Mouse (Mus musculus): ENCODE measurements around the gene Trp53tg5. TPM values are rescaled to one million over a fixed set of nuclear protein-coding genes. Genes with fewer than 3 reads are reported as not detected.

The Trp53tg5 gene
- polyA plus RNA-seq, 1 experiment from 2014 or later = not detected

- Histone ChIP-seq H3K27ac (ENCODE audit: low read length) (no peak overlapping the region), H3K9me3 (replicated peaks; ENCODE audit: control insufficient read depth, low read length, poor library complexity, severe bottlenecking) (no peaks in the 10 kb centered on the region), H3K36me3 (ENCODE audit: control insufficient read depth, insufficient read depth, low read length) (no peaks in the 10 kb centered on the region), H3K9ac (ENCODE audit: low read depth, low read length) (no peak overlapping the region), H3K4me1 (ENCODE audit: control insufficient read depth, insufficient read depth, low read length) (no peaks in the 10 kb centered on the region), H3K4me2 (ENCODE audit: low read length) (no peak overlapping the region), H3K4me3 (ENCODE audit: low read depth, low read length) (no peak overlapping the region), H3K27me3 (ENCODE audit: control insufficient read depth, insufficient read depth, low read depth, low read length) (no peaks in the 10 kb centered on the region)
- no peak for ATAC-seq
- WGBS = 79% methylated on average over 3 of the region's 3 CpGs
These were observed 41.4 kb upstream of the Trp53tg5 start for GRCm38 (mm10) chr2:164514916-164515315.

- no peaks in the 10 kb centered on the region for H3K27me3 ChIP-seq (ENCODE audit: control insufficient read depth, insufficient read depth, low read depth, low read length)
- no peak overlapping the region for H3K9ac ChIP-seq (ENCODE audit: low read depth, low read length)
- no peak overlapping the region for H3K4me2 ChIP-seq (ENCODE audit: low read length)
- no peaks in the 10 kb centered on the region for H3K36me3 ChIP-seq (ENCODE audit: control insufficient read depth, insufficient read depth, low read length)
- WGBS = 76% methylated on average over 8 of the region's 8 CpGs
- no peak overlapping the region for H3K27ac ChIP-seq (ENCODE audit: low read length)
- no peak for ATAC-seq
- no peaks in the 10 kb centered on the region for H3K9me3 ChIP-seq (replicated peaks; ENCODE audit: control insufficient read depth, low read length, poor library complexity, severe bottlenecking)
- no peaks in the 10 kb centered on the region for H3K4me1 ChIP-seq (ENCODE audit: control insufficient read depth, insufficient read depth, low read length)
- H3K4me3 ChIP-seq (ENCODE audit: low read depth, low read length) = no peak overlapping the region
These were observed 39.9 kb upstream of the Trp53tg5 start for GRCm38 (mm10) chr2:164513389-164513788.

- no peak overlapping the region for H3K27ac ChIP-seq (ENCODE audit: low read length)
- no peaks in the 10 kb centered on the region for H3K27me3 ChIP-seq (ENCODE audit: control insufficient read depth, insufficient read depth, low read depth, low read length)
- no peaks in the 10 kb centered on the region for H3K4me1 ChIP-seq (ENCODE audit: control insufficient read depth, insufficient read depth, low read length)
- no peak for ATAC-seq
- no peak overlapping the region for H3K4me2 ChIP-seq (ENCODE audit: low read length)
- 65% methylated on average over 11 of the region's 14 CpGs for WGBS
- no peaks in the 10 kb centered on the region for H3K36me3 ChIP-seq (ENCODE audit: control insufficient read depth, insufficient read depth, low read length)
- no peak overlapping the region for H3K4me3 ChIP-seq (ENCODE audit: low read depth, low read length)
- H3K9me3 ChIP-seq (replicated peaks; ENCODE audit: control insufficient read depth, low read length, poor library complexity, severe bottlenecking) = no peaks in the 10 kb centered on the region
- no peak overlapping the region for H3K9ac ChIP-seq (ENCODE audit: low read depth, low read length)
These were observed 38.8 kb upstream of the Trp53tg5 start for GRCm38 (mm10) chr2:164512121-164512909.

GRCm38 (mm10) chr2:164510621-164511190, 37.2 kb upstream of the Trp53tg5 start:
- H3K27ac ChIP-seq (ENCODE audit: low read length) = no peak overlapping the region
- H3K4me3 ChIP-seq (ENCODE audit: low read depth, low read length) = no peak overlapping the region
- H3K36me3 ChIP-seq (ENCODE audit: control insufficient read depth, insufficient read depth, low read length) = no peaks in the 10 kb centered on the region
- no peaks in the 10 kb centered on the region for H3K9me3 ChIP-seq (replicated peaks; ENCODE audit: control insufficient read depth, low read length, poor library complexity, severe bottlenecking)
- no peaks in the 10 kb centered on the region for H3K4me1 ChIP-seq (ENCODE audit: control insufficient read depth, insufficient read depth, low read length)
- no peak for ATAC-seq
- WGBS = 49% methylated on average over 4 of the region's 5 CpGs
- H3K4me2 ChIP-seq (ENCODE audit: low read length) = no peak overlapping the region
- no peak overlapping the region for H3K9ac ChIP-seq (ENCODE audit: low read depth, low read length)
- no peaks in the 10 kb centered on the region for H3K27me3 ChIP-seq (ENCODE audit: control insufficient read depth, insufficient read depth, low read depth, low read length)

GRCm38 (mm10) chr2:164507811-164508210, 34.3 kb upstream of the Trp53tg5 start:
- H3K4me1 ChIP-seq (ENCODE audit: control insufficient read depth, insufficient read depth, low read length) = no peaks in the 10 kb centered on the region
- ATAC-seq = no peak
- H3K4me2 ChIP-seq (ENCODE audit: low read length) = no peak overlapping the region
- peaks cover 25% of the 10 kb centered on the region for H3K36me3 ChIP-seq (ENCODE audit: control insufficient read depth, insufficient read depth, low read length)
- H3K4me3 ChIP-seq (ENCODE audit: low read depth, low read length) = no peak overlapping the region
- 78% methylated on average over 19 of the region's 19 CpGs for WGBS
- no peak overlapping the region for H3K27ac ChIP-seq (ENCODE audit: low read length)
- H3K9me3 ChIP-seq (replicated peaks; ENCODE audit: control insufficient read depth, low read length, poor library complexity, severe bottlenecking) = no peaks in the 10 kb centered on the region
- H3K27me3 ChIP-seq (ENCODE audit: control insufficient read depth, insufficient read depth, low read depth, low read length) = no peaks in the 10 kb centered on the region
- H3K9ac ChIP-seq (ENCODE audit: low read depth, low read length) = no peak overlapping the region

GRCm38 (mm10) chr2:164505619-164506347, 32.3 kb upstream of the Trp53tg5 start:
- Histone ChIP-seq H3K36me3 (ENCODE audit: control insufficient read depth, insufficient read depth, low read length) (peaks cover 41% of the 10 kb centered on the region), H3K4me1 (ENCODE audit: control insufficient read depth, insufficient read depth, low read length) (no peaks in the 10 kb centered on the region), H3K27me3 (ENCODE audit: control insufficient read depth, insufficient read depth, low read depth, low read length) (no peaks in the 10 kb centered on the region), H3K27ac (ENCODE audit: low read length) (no peak overlapping the region), H3K9ac (ENCODE audit: low read depth, low read length) (no peak overlapping the region), H3K4me3 (ENCODE audit: low read depth, low read length) (no peak overlapping the region), H3K9me3 (replicated peaks; ENCODE audit: control insufficient read depth, low read length, poor library complexity, severe bottlenecking) (no peaks in the 10 kb centered on the region), H3K4me2 (ENCODE audit: low read length) (no peak overlapping the region)
- WGBS = 95% methylated on average over 4 of the region's 4 CpGs
- no peak for ATAC-seq

GRCm38 (mm10) chr2:164504919-164505318, 31.4 kb upstream of the Trp53tg5 start:
- Histone ChIP-seq H3K4me1 (ENCODE audit: control insufficient read depth, insufficient read depth, low read length) (no peaks in the 10 kb centered on the region), H3K9ac (ENCODE audit: low read depth, low read length) (no peak overlapping the region), H3K9me3 (replicated peaks; ENCODE audit: control insufficient read depth, low read length, poor library complexity, severe bottlenecking) (no peaks in the 10 kb centered on the region), H3K36me3 (ENCODE audit: control insufficient read depth, insufficient read depth, low read length) (peaks cover 48% of the 10 kb centered on the region), H3K27me3 (ENCODE audit: control insufficient read depth, insufficient read depth, low read depth, low read length) (no peaks in the 10 kb centered on the region), H3K4me3 (ENCODE audit: low read depth, low read length) (no peak overlapping the region), H3K4me2 (ENCODE audit: low read length) (no peak overlapping the region), H3K27ac (ENCODE audit: low read length) (no peak overlapping the region)
- ATAC-seq = no peak
- WGBS = 97% methylated on average over 3 of the region's 3 CpGs

- Histone ChIP-seq H3K4me3 (ENCODE audit: low read depth, low read length) (no peak overlapping the region), H3K4me1 (ENCODE audit: control insufficient read depth, insufficient read depth, low read length) (peaks cover 9% of the 10 kb centered on the region), H3K9me3 (replicated peaks; ENCODE audit: control insufficient read depth, low read length, poor library complexity, severe bottlenecking) (no peaks in the 10 kb centered on the region), H3K27ac (ENCODE audit: low read length) (no peak overlapping the region), H3K4me2 (ENCODE audit: low read length) (no peak overlapping the region), H3K36me3 (ENCODE audit: control insufficient read depth, insufficient read depth, low read length) (peaks cover 51% of the 10 kb centered on the region), H3K27me3 (ENCODE audit: control insufficient read depth, insufficient read depth, low read depth, low read length) (no peaks in the 10 kb centered on the region), H3K9ac (ENCODE audit: low read depth, low read length) (no peak overlapping the region)
- WGBS = 93% methylated on average over 7 of the region's 7 CpGs
- no peak for ATAC-seq
These were observed 27.0 kb upstream of the Trp53tg5 start for GRCm38 (mm10) chr2:164500511-164500910.

- no peak for ATAC-seq
These were observed 25.8 kb upstream of the Trp53tg5 start for GRCm38 (mm10) chr2:164499317-164499716.

More at GRCm38 (mm10) chr2:164499317-164499716, 25.8 kb upstream of the Trp53tg5 start:
- Histone ChIP-seq H3K27ac (ENCODE audit: low read length) (no peak overlapping the region), H3K27me3 (ENCODE audit: control insufficient read depth, insufficient read depth, low read depth, low read length) (no peaks in the 10 kb centered on the region), H3K4me3 (ENCODE audit: low read depth, low read length) (no peak overlapping the region), H3K36me3 (ENCODE audit: control insufficient read depth, insufficient read depth, low read length) (peaks cover 41% of the 10 kb centered on the region), H3K4me1 (ENCODE audit: control insufficient read depth, insufficient read depth, low read length) (peaks cover 9% of the 10 kb centered on the region), H3K9ac (ENCODE audit: low read depth, low read length) (no peak overlapping the region), H3K4me2 (ENCODE audit: low read length) (no peak overlapping the region), H3K9me3 (replicated peaks; ENCODE audit: control insufficient read depth, low read length, poor library complexity, severe bottlenecking) (no peaks in the 10 kb centered on the region)
- WGBS = 72% methylated on average over 5 of the region's 5 CpGs

All from midbrain, embryonic 16.5 days (tissue).